Mouse (Mus musculus) left cerebral cortex, postnatal 36 days (tissue): ENCODE data around the gene Asna1. TPM values are rescaled to one million over a fixed set of nuclear protein-coding genes. Genes with fewer than 3 reads are reported as not detected.

Experiments used
- DNase-seq, 2 experiments: peaks; one replicate each; pipeline ENCODE4 v3.0.0; 2021 to 2022; ENCODE audit warnings: low spot score in 2 of 2, mixed read lengths in 1 of 2
- intact Hi-C: fragments of 180-260 bp; cut with DNase I; formaldehyde crosslinking; loops from one replicate; pipeline ENCODE4 v1.15.1; 2025
- total RNA-seq, 2 experiments: library from RNA; stranded (reverse); gene quantifications; 2 replicates each; pipeline ENCODE4 v1.2.3; 2021

The Asna1 gene
- total RNA-seq, 2 experiments from 2014 or later: 119 to 143 TPM

DNA sequence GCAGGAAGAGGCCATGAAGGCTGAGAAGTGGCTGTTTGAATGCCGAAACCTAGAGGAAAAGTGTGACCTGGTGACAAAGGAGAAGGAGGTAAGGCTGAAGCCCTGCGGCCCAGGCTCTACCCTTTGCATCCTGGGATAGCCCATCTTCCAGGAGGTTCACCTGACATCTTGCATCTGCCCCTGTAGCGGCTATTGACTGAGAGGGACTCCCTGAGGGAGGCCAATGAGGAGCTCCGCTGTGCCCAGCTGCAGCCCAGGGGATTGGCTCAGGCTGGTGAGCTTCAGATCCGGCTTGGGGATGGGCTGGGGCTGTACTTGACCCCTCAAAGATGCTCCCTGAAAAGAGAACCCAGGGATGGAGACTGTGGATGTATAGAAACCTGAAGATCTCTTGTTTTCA lies 28.1 kb downstream of the Asna1 start:
- intact Hi-C loops: no loop called here
- DNase-seq: no peak

DNA sequence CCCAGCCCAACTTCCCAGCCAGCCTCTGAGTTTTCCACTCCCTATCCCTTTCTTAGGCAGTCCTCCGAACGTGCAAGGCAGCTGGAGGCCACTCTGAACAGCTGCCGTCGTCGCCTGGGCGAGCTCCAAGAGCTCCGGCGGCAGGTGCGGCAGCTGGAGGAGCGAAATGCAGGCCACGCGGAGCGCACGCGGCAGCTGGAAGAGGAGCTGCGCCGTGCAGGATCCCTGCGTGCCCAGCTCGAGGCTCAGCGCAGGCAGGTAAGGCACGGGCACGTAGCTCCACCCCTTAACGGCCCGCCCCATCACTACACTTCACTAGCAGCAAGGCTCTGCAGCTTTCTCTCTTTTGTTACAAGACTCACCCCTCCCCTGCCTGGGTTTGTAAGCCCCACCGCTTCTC lies 29.4 kb downstream of the Asna1 start:
- DNase-seq: no peak
- intact Hi-C loops: no loop called here

DNA sequence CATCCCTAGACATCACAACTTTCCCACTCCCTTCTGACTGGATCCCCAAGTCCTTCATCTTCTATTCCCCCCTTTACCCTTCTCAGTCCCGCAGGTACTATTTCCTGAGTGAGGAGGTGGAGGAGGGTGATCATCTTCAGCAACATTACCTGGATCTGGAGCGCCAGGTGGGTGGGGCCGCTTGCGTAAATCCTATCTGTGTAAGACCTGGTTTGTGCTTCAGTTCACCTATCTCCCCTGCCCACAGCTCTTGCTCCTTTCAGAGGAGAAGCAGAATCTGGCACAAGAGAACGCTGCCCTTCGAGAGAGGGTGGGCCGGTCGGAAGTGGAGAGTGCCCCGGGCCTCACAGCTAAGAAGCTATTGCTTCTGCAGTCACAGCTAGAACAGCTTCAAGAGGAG lies 30.7 kb downstream of the Asna1 start:
- intact Hi-C loops: no loop called here

DNA sequence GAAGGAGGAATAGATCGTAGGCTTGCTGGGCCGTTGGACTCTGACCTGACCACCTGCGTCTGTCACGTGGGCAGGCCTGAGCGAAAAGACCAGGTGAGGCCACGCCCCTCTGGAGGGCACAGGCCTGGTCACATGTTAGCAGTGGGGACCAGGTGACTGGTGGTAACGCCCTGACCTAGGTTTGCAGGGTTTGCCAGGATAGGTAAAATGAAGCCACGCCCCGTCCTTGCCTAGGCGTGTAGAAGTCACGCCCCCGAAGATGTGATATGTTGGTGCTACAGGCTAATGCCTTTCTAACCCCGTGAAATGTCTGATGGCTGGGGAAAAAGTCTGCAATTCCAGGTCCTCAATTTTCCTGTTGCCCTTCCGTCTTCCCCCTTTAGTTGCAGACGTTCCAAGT lies 34.2 kb downstream of the Asna1 start:
- DNase-seq: peak in 1 of 2 experiments; percentile 38
- intact Hi-C loops: loop anchor here (1.0 kb wide), 1 partner anchor 16 kb away; no protein-coding TSS in a partner anchor

More for the DNA sequence above, 30.7 kb downstream of the Asna1 start:
- DNase-seq: no peak

DNA sequence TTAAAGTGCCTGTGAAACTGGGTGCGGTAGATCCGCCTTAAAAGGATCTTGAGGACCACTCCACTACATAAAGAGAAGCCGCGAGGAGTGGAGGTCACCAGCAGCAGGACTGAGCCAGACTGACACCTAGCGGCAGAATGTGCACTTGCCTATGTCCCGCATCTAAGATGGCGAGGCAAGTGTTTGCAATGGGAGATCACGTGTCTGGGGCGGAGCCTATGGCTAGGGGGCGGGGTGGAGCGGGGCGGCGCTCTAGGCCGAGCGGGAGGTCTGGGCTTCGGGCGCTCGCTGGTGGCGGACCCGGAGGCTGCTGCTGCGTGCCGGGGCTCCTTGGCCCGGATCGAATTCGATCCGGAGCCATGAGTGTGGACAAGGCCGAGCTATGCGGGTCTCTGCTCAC lies 34.7 kb downstream of the Asna1 start, which contains the start of gene Hook2:
Hook2 (plus strand) TSS at position 255 of the 400 bp plus-strand sequence.
- DNase-seq: peak; percentile 94 to 97
- intact Hi-C loops: loop anchor here (1.0 kb wide), 1 partner anchor 15 kb away; no protein-coding TSS in a partner anchor

DNA sequence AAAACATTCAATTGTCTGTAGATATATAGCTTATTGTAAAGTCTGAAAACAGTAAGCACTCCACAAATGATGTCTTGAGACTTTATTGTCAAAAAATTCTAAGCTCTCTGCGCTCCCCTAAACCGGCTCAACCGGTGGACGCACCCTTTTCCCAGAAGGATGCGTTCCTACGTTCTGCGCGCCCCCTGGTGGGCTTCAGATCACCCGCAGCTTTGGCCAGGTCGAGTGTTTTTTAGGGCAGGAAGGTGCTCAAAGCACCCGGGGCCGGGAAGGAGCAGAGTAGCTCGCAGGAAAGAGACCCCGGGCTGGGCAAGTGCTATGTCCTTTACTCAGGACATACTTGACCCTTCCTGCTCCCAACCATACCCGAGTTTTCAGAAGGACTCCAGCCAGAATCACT lies 35.3 kb downstream of the Asna1 start:
- intact Hi-C loops: loop anchor here (1.0 kb wide), 1 partner anchor 15 kb away; no protein-coding TSS in a partner anchor
- peak; percentile 82 to 86 for DNase-seq

DNA sequence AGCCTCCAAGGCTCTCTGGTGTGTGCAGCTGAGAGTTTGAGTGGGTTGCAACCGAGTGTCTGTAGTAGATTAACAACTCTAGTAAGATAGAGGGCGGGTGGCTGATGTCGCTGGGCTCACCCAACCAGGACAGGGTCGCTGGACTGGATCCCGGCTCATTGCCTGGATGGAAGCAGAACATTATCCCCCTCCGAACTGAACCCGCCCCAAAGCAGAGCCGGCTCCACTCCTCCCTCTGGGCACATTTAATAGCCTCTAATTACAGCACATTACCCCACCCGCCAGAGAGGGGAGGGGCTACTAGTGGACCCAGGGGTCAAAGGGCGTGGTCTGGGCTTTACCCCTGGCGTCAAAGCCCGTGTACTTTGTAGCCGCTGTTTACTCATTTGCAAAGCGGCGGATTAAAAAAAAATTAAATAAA lies 35.8 kb downstream of the Asna1 start:
- intact Hi-C loops: no loop called here
- DNase-seq: no peak

DNA sequence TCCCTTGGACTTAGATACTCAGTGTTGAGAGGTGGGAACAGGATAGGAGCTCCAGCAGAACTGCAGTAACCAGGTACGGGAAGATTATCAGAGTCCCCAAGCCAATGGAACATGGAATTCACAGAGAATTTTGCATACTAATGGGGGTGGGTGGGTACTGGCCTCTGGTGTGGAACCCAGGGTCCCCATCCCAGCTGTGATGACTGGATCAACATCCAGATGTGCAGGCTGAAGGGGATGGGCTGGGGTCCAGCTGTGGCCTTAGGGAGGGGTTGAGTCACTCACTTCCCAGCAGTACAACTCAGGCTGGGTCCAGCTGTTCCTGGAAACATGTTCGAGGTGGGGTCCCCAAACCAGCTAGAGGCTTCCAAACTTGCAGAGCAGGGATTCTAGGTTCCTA lies 37.2 kb downstream of the Asna1 start:
- intact Hi-C loops: no loop called here

DNA sequence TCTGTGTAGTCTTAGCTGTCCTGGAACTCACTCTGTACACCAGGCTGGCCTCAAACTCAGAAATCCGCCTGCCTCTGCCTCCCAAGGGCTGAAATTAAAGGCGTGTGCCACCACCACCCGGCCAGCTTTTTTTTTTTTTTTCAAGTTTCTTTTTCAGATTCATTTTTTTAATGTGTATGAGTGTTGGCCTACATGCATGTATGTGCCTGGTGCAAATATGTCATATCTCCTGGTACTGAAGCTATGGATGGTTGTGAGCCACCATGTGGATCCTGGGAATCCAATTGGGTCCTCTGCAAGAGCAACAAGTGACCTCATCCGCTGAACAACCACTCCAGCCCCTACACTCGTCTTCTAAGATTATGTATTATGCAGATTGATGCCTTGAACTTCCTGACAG lies 37.7 kb downstream of the Asna1 start:
- no peak for DNase-seq
- intact Hi-C loops: no loop called here

More for the DNA sequence above, 37.2 kb downstream of the Asna1 start:
- no peak for DNase-seq

DNA sequence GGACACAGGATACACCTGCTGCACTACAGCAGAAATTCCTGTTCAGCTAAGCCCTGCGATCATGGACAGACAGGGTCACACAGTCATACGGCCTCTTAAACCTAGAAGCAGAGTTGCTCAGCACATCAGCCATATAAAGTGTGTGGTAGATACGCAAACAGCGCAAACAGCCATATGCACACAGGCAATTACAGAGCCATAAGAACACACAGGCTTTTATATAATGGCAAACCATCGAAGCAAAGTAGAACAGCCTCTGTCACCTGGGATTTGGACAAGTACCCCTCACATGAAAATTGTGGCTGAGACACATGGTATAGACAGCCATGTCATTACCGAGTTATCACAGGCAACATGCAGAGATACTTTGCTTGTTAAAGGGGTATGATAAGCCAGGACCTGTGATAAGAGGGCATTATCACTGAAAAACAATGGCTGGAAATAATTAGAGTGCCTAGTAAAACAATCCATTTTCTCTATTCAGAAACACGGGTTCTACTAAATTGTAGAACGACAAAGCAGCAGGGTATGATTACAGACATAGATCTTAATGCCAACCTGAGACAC lies 38.6 kb downstream of the Asna1 start:
- intact Hi-C loops: loop anchor here (1.0 kb wide), 1 partner anchor 8 kb away; the partner anchor contains the start of gene Junb
- no peak for DNase-seq

DNA sequence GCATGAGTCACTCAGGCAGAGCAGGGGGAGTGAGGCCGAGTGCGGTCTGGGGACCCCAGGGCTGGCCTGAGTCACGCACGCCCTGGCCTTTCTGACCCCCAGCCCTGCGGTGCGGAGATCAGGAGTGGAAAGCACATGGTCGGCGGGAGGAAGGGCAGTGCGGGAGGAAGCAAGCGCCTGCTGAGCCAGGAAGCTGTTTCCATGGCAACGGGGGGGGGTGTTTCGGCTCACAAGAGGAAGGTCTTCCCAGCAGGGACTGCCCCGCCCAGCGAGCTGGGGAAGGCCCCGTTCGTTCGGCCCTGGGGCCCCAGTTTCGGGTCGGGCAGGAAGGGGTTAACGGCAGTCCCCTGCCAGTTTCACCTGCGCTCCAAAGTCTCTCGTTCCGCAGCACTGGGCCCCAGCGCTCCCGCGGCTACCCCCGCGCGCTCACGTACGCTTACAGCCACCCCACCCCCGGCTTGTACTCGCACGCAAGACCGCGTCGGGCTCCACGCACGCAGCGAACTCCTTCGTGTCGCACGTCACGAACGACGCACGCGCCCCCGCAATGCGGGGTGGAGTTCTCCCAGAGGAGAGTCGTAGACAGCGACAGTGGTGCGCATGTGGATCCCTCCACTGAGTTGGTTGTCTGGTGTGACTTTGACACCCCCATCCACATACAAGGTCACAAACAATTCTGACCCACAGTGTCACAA lies 39.2 kb downstream of the Asna1 start:
- intact Hi-C loops: loop anchor here (1.0 kb wide), 1 partner anchor 8 kb away; the partner anchor contains the start of gene Junb
- DNase-seq: peak; percentile 96 to 97

DNA sequence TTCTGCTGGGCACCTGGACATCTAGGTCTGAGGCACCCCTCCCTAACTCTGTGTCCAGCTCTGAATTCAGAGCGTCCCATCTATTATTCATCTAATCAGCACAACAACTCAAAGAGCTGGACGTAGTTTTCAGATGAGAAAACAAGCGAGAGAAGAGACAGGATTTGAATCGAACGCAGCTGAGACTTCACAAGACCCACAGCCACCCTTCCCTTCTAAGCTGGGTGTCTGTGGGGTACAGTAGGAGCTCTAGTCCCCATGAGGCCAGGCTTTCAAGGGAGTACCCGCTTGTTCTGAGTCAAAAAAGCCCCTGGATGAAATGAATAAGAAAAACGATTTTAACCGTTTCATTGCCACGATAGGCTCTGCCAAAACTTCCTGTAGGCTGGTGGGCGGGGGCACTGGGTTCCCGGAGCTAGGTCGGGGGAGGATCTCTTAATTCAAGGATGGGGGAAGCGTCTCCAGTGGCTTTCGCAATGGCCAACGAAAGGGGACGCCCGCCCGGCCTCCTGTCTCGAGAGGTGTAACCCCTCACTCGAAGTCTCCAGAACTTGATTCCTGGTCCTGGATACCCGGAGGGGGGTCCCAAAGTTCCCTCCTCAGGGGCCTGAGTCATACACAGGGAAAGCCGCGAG lies 39.9 kb downstream of the Asna1 start:
- DNase-seq: no peak
- intact Hi-C loops: no loop called here

DNA sequence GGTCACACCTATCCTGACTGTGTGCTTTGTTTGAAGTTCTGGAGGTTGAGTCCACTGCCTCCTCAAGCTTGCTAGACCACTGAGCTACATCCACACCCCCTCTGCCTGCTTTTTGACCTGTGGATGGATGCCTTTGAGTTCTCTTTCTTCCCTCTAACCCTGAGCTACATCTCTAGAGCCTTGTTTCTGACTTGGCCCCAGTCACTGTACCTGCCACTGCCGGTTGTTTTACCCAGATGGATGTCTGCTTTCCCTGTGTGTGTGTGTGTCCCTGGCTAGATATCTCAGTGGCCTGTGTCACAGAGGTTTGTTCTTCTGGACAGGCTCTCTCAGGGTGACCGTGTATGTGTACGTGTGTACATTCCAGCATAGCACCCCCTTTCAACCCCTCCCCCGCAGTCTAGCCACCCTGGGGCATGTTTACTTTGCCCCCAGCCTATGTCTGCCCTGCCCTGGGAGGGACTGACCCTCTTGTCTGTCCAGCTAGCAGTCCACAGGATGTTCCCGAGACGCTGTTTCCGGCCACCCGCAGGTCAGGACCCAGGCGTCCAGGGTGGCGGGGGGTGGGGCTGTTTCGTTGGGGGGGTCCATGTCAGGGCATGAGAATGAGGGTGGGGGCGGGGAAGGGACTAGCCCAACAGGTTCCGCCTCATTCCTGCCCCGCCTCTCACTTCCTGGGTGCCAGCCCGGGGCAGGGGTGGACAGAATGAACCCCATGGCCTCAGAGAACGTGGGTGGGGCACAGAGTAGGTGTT lies 40.6 kb downstream of the Asna1 start:
- DNase-seq: no peak
- intact Hi-C loops: no loop called here

DNA sequence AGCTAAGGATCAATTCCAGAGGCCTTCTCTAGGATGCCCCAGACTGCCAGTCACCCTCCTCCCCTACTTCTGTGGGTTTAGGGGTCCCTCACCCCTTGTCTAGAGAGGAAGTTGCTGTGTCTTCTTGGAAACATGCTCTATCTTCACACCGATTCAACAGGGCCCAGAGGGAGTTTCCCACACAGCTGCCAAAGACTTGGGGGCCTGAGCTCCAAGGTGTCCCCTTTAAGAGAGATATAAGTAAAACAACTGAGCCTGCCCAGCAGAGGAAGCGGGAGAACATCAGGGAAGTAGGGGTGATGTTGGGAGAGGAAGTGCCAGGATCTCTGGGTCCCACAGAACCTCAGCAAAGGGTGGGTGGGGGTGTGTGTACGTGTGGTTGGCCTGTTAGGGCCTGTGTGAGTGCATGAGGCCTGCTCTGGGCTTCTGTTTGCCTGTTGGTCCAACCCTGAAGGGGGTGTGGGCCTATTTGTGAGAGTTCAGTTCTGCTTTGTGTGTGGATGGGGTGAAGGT lies 42.5 kb downstream of the Asna1 start:
- DNase-seq: no peak
- intact Hi-C loops: no loop called here

DNA sequence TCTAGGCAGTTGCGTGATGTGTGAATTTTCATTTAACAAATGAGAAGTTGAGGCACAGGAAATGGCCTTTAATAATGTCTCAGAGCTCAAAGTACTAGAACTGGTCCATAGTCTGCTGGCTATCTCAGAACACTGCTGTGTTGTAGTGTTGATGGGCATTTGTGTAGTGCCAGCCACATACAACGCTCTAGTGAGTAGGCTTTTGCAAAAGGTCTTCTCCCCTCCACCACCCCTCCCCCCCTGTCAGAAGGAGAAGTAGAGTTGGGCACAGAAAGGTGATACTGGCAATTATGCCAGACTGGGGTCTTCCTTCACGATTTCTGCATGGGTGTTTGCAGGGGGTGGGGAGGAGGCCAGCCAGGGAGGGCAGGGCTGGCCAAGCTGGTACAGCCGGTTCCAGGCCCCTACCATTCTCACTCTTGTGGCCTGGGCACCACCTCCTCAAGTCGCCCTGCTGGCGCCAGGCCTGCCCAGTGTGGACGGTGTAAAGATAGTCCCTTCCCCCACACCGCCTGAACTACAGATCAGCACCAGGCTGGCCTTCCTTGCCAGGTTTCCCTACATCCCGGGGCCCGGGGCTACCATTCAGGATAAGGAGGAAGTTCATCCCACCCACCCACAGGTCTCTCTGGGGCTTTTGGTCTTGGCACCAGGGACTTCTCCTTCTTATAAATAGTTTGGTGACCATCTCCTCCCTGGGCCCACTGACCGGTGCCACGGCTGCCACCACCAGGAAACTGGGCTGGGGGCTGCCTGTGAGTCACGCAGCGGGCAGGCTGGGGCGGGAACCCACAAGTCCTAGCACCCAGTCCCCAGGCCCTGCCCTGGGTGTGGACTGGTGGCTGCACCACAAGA lies 43.2 kb downstream of the Asna1 start:
- no peak for DNase-seq
- intact Hi-C loops: no loop called here

DNA sequence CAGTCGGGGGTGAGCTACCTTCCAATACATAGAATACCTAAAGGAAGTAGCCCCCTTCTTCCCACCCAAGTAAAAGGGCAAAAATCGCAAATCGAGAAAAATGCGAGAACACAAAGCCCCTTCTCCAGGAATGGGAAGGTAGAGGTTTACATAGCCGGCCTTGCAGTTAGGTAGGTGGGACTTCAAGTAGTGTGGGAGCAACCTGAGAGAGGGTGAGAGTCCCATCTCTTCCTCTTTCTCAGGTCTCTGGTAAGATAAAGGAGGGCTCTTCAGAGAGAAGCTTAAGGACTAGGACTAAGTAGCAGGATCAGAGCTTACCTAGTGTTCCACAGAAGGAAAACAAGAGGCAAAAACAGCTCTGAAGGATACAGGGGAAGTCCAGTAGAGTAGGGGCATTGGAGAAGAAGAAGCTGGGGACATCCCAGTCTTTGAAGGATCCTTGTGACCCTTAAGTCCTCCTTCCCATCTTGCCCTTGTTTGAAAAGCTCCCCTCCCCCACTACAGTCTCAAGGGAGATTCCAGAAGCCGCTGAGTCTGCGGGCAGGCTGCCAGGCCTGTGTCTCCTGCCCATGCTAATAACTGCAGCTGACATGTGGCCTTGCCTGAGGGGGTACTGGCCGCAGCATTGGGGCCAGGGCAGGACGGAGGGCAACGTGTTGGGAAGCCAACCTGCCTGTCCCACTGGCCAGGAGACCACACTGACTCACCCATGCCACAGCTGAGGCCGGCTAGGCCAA lies 44.3 kb downstream of the Asna1 start:
- DNase-seq: no peak
- intact Hi-C loops: no loop called here

DNA sequence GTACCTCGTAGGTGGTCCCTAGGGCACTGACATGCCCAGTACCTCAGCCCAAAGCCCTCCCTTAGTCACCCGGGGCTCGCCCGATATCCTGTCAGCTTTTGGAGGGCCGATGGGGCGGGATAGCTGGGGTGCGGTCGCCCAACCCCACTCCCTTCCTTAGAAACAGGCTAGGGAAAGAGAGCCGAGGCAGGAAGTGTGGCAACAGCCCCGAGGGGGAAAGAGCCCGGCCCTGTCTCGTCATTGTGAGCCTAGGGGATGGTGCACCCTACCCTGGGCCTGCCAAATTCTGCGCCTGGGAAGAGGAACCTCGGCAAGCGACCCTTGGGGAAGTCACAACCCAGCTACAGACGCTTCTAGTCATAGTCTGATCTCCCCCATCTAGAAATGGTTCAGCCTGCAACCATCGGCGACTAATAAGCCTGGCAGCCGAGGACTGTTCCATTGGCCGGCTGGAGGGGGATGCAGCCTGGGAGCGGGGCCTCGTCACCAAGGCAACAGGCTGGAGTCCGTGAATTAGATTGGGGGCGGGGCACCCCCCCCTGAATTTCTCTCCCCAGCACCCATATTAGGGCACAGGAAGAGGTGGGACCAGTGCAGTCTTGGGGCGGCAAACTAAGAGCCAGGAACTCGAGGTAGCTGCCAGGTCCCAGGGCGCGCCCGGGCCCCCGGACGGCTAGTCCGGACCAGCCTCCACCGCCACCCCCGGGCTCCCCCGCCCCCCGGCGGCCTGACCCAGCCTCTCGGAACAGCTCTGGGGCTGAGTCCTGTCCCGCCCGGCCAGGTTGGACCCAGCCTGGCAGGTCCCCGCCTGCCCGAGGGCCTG lies 45.3 kb downstream of the Asna1 start:
- intact Hi-C loops: loop anchor here (5.0 kb wide), 1 partner anchor 47 kb away; the partner anchor contains the start of genes Asna1 and Trir
- DNase-seq: peak; percentile 92 to 93
